Mouse (Mus musculus) embryonic facial prominence, embryonic 13.5 days (tissue): ENCODE results near the gene Gsg1. TPM values are rescaled to one million over a fixed set of nuclear protein-coding genes. Genes with fewer than 3 reads are reported as not detected.
A peak's percentile ranks its signal among the peaks of the same experiment; 100 is the strongest.

Experiments
- ATAC-seq: fragments of 200-750 bp; cut with Nextera tagmentation; 2 replicates; pipeline ENCODE4 v1.8.0; 2017; ENCODE audit warnings: low read depth; ENCODE audit not compliant: insufficient number of reproducible peaks, insufficient read depth, low FRiP score, low TSS enrichment
- H3K27ac ChIP-seq: fragments of 300-500 bp; sonication (generic); 2 replicates; pipeline ENCODE4 v1.5.1; 2015; ENCODE audit warnings: moderate library complexity, mild to moderate bottlenecking, inconsistent platforms
- H3K27me3 ChIP-seq: fragments of 300-500 bp; sonication (generic); 2 replicates; pipeline ENCODE4 v1.6.1; 2015; ENCODE audit warnings: mild to moderate bottlenecking, inconsistent platforms
- H3K36me3 ChIP-seq: fragments of 300-500 bp; sonication (generic); 2 replicates; pipeline ENCODE4 v1.6.1; 2015; ENCODE audit warnings: mild to moderate bottlenecking, inconsistent platforms
- H3K4me1 ChIP-seq: fragments of 300-500 bp; sonication (generic); 2 replicates; pipeline ENCODE4 v1.6.1; 2015; ENCODE audit warnings: inconsistent platforms
- H3K4me2 ChIP-seq: fragments of 300-500 bp; sonication (generic); 2 replicates; pipeline ENCODE4 v1.6.1; 2015; ENCODE audit warnings: moderate library complexity, mild to moderate bottlenecking, inconsistent platforms
- H3K4me3 ChIP-seq: fragments of 300-500 bp; sonication (generic); 2 replicates; pipeline ENCODE4 v1.5.1; 2015; ENCODE audit warnings: mild to moderate bottlenecking, inconsistent platforms
- H3K9ac ChIP-seq: fragments of 300-500 bp; sonication (generic); 2 replicates; pipeline ENCODE4 v1.6.1; 2015; ENCODE audit warnings: mild to moderate bottlenecking, inconsistent platforms
- H3K9me3 ChIP-seq: fragments of 300-500 bp; sonication (generic); 2 replicates; pipeline ENCODE4 v1.6.1; 2016; ENCODE audit warnings: inconsistent platforms
- WGBS: fragments of 180-500 bp; shearing (Covaris S2); methylation state at CpG from one replicate; pipeline ENCODE4 v1.1.7; 2015; ENCODE audit warnings: mixed read lengths; 5-methylcytosine and 5-hydroxymethylcytosine counted together
- polyA plus RNA-seq: library from polyadenylated mRNA; unstranded; fragments of >200 nt; fragmentation: Nextera tagmentation; extraction: Ambion mirVana; gene quantifications from 2 replicates; pipeline ENCODE4 v1.2.1, GENCODE M21; 2015

Gene Gsg1
- polyA plus RNA-seq, 1 experiment from 2014 or later: 0.65 TPM

- Histone ChIP-seq H3K36me3 (peaks cover 73% of the 10 kb centered on the region), H3K9ac (no peak overlapping the region), H3K27ac (no peak overlapping the region), H3K9me3 (no peaks in the 10 kb centered on the region), H3K4me1 (no peaks in the 10 kb centered on the region), H3K4me3 (no peak overlapping the region), H3K4me2 (no peak overlapping the region), H3K27me3 (no peaks in the 10 kb centered on the region)
- ATAC-seq: no peak
- WGBS: 74% methylated on average over 12 of the region's 12 CpGs
These were observed 21.5 kb downstream of the Gsg1 start for GRCm38 (mm10) chr6:135232443-135233182.

- Histone ChIP-seq H3K4me2 (no peak overlapping the region), H3K27ac (no peak overlapping the region), H3K27me3 (no peaks in the 10 kb centered on the region), H3K36me3 (peaks cover 71% of the 10 kb centered on the region), H3K4me3 (no peak overlapping the region), H3K9me3 (no peaks in the 10 kb centered on the region), H3K4me1 (no peaks in the 10 kb centered on the region), H3K9ac (no peak overlapping the region)
- 85% methylated on average over 6 of the region's 6 CpGs for whole genome bisulfite sequencing
- no peak for ATAC-seq
These were observed 23.6 kb downstream of the Gsg1 start for GRCm38 (mm10) chr6:135230586-135230985.

GRCm38 (mm10) chr6:135228465-135228941 is 25.6 kb downstream of the Gsg1 start:
- no peak overlapping the region for H3K4me3 ChIP-seq
- H3K9me3 ChIP-seq: no peaks in the 10 kb centered on the region
- H3K36me3 ChIP-seq: peaks cover 59% of the 10 kb centered on the region
- H3K27ac ChIP-seq: no peak overlapping the region
- H3K4me2 ChIP-seq: no peak overlapping the region
- H3K4me1 ChIP-seq: peaks cover 7% of the 10 kb centered on the region
- WGBS: 51% methylated on average over 10 of the region's 10 CpGs
- no peaks in the 10 kb centered on the region for H3K27me3 ChIP-seq
- H3K9ac ChIP-seq: no peak overlapping the region
- ATAC-seq: no peak

GRCm38 (mm10) chr6:135223786-135224416 is 30.2 kb downstream of the Gsg1 start:
- no peak overlapping the region for H3K4me2 ChIP-seq
- H3K27ac ChIP-seq: peak overlapping the region; percentile 60
- H3K4me1 ChIP-seq: peaks cover 13% of the 10 kb centered on the region
- peaks cover 42% of the 10 kb centered on the region for H3K36me3 ChIP-seq
- WGBS: 48% methylated on average over 6 of the region's 6 CpGs
- H3K9ac ChIP-seq: no peak overlapping the region
- ATAC-seq: no peak
- H3K27me3 ChIP-seq: no peaks in the 10 kb centered on the region
- no peak overlapping the region for H3K4me3 ChIP-seq
- no peaks in the 10 kb centered on the region for H3K9me3 ChIP-seq

GRCm38 (mm10) chr6:135219916-135220315 is 34.2 kb downstream of the Gsg1 start:
- Histone ChIP-seq H3K27me3 (no peaks in the 10 kb centered on the region), H3K9ac (no peak overlapping the region), H3K27ac (no peak overlapping the region; the same call in 1 of the 2 replicates), H3K36me3 (peaks cover 34% of the 10 kb centered on the region), H3K4me1 (peaks cover 24% of the 10 kb centered on the region), H3K9me3 (no peaks in the 10 kb centered on the region), H3K4me2 (no peak overlapping the region), H3K4me3 (no peak overlapping the region)
- 0 out of 2 replicates have a peak, but pooled peaks have one; percentile 11 for ATAC-seq
- WGBS: 80% methylated on average over 5 of the region's 5 CpGs

- Histone ChIP-seq H3K27me3 (no peaks in the 10 kb centered on the region), H3K36me3 (peaks cover 47% of the 10 kb centered on the region), H3K9ac (peak overlapping the region; percentile 7; the same call in 1 of the 2 replicates), H3K4me1 (peaks cover 15% of the 10 kb centered on the region), H3K27ac (peak overlapping the region; percentile 48), H3K4me3 (no peak overlapping the region), H3K4me2 (no peak overlapping the region), H3K9me3 (no peaks in the 10 kb centered on the region)
- no peak for ATAC-seq
- 43% methylated on average over 8 of the region's 8 CpGs for WGBS
These were observed 35.8 kb downstream of the Gsg1 start for GRCm38 (mm10) chr6:135218330-135218729.

- Histone ChIP-seq H3K4me3 (no peak overlapping the region), H3K27ac (no peak overlapping the region), H3K4me1 (no peaks in the 10 kb centered on the region), H3K9me3 (no peaks in the 10 kb centered on the region), H3K9ac (no peak overlapping the region), H3K36me3 (peaks cover 41% of the 10 kb centered on the region), H3K4me2 (no peak overlapping the region), H3K27me3 (no peaks in the 10 kb centered on the region)
- no peak for ATAC-seq
- WGBS: 87% methylated on average over 2 of the region's 2 CpGs
These were observed 41.5 kb downstream of the Gsg1 start for GRCm38 (mm10) chr6:135212666-135213065.

GRCm38 (mm10) chr6:135211169-135211568 is 43.0 kb downstream of the Gsg1 start:
- Histone ChIP-seq H3K4me1 (no peaks in the 10 kb centered on the region), H3K4me3 (no peak overlapping the region), H3K9ac (no peak overlapping the region), H3K4me2 (no peak overlapping the region), H3K27ac (no peak overlapping the region), H3K27me3 (no peaks in the 10 kb centered on the region), H3K9me3 (no peaks in the 10 kb centered on the region), H3K36me3 (peaks cover 30% of the 10 kb centered on the region)
- 83% methylated on average over 7 of the region's 7 CpGs for WGBS
- no peak for ATAC-seq

- Histone ChIP-seq H3K36me3 (peaks cover 11% of the 10 kb centered on the region), H3K4me1 (no peaks in the 10 kb centered on the region), H3K9ac (no peak overlapping the region), H3K27ac (no peak overlapping the region), H3K27me3 (no peaks in the 10 kb centered on the region), H3K4me3 (no peak overlapping the region), H3K4me2 (no peak overlapping the region), H3K9me3 (no peaks in the 10 kb centered on the region)
- 77% methylated on average over 8 of the region's 8 CpGs for WGBS
- no peak for ATAC-seq
These were observed 47.2 kb downstream of the Gsg1 start for GRCm38 (mm10) chr6:135206909-135207308.

- H3K27ac ChIP-seq: no peak overlapping the region
- no peak for ATAC-seq
- no peak overlapping the region for H3K9ac ChIP-seq
- H3K4me1 ChIP-seq: no peaks in the 10 kb centered on the region
- H3K4me3 ChIP-seq: no peak overlapping the region
- H3K36me3 ChIP-seq: peaks cover 8% of the 10 kb centered on the region; the same call in 1 of the 2 replicates
- no peaks in the 10 kb centered on the region for H3K27me3 ChIP-seq
- H3K9me3 ChIP-seq: no peaks in the 10 kb centered on the region
- no peak overlapping the region for H3K4me2 ChIP-seq
- WGBS: 84% methylated on average over 4 of the region's 4 CpGs
These were observed 48.3 kb downstream of the Gsg1 start for GRCm38 (mm10) chr6:135205802-135206201.

GRCm38 (mm10) chr6:135204869-135205268 is 49.3 kb downstream of the Gsg1 start:
- Histone ChIP-seq H3K27me3 (no peaks in the 10 kb centered on the region), H3K27ac (no peak overlapping the region), H3K9me3 (no peaks in the 10 kb centered on the region)

GRCm38 (mm10) chr6:135203737-135204136 is 50.4 kb downstream of the Gsg1 start:
- no peaks in the 10 kb centered on the region for H3K27me3 ChIP-seq
- no peak overlapping the region for H3K4me3 ChIP-seq
- peaks cover 4% of the 10 kb centered on the region; the same call in 1 of the 2 replicates for H3K4me1 ChIP-seq
- no peak overlapping the region for H3K9ac ChIP-seq
- H3K36me3 ChIP-seq: no peaks in the 10 kb centered on the region
- ATAC-seq: no peak
- WGBS: 61% methylated on average over 6 of the region's 6 CpGs
- H3K27ac ChIP-seq: no peak overlapping the region
- H3K4me2 ChIP-seq: no peak overlapping the region
- H3K9me3 ChIP-seq: no peaks in the 10 kb centered on the region

More at GRCm38 (mm10) chr6:135204869-135205268, 49.3 kb downstream of the Gsg1 start:
- no peak overlapping the region for H3K9ac ChIP-seq
- ATAC-seq: no peak
- 65% methylated on average over 4 of the region's 4 CpGs for WGBS
- H3K36me3 ChIP-seq: peaks cover 6% of the 10 kb centered on the region; the same call in 1 of the 2 replicates
- no peak overlapping the region for H3K4me3 ChIP-seq
- H3K4me2 ChIP-seq: no peak overlapping the region
- no peaks in the 10 kb centered on the region for H3K4me1 ChIP-seq
